Mouse (Mus musculus): Measurements from ENCODE around the gene Ube3c.
"Not testable (repeated sequence)": the region's sequence is repeated elsewhere in the genome, so short reads cannot be mapped to it uniquely, and the experiment has no call there.

Ube3c gene

GRCm38 (mm10) chr5:29568848-29569377, at the start of gene Ube3c:
Gene Ube3c, plus strand, starts transcription at chr5:29569242.
- DNase-seq (ENCODE audit: low spot score in 2 of 2) = peak; percentile 95 to 98

- DNase-seq (ENCODE audit: low spot score in 2 of 2) = no peak
Observed at GRCm38 (mm10) chr5:29560111-29560510, 8.9 kb upstream of the Ube3c start.

DNA sequence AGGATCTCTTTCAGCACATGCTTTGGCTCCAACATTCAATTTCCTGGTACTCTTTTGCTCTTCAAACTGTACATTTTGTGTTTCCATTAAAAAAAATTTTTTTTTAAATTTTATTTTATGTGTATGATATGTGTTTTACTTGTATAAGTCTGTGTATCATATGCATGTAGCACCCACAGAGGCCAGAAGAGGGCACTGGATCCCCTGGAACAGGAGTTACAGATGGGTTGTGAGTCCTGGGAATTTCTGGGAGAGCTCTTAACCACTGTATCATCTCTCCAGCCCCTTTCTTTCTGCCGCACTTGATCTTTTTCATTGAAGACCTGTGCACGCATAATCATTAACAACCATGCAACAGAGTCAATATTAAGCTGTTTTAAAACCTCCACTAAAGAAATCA, 8.4 kb upstream of the Ube3c start:
- no peak for DNase-seq (ENCODE audit: low spot score in 2 of 2)

DNA sequence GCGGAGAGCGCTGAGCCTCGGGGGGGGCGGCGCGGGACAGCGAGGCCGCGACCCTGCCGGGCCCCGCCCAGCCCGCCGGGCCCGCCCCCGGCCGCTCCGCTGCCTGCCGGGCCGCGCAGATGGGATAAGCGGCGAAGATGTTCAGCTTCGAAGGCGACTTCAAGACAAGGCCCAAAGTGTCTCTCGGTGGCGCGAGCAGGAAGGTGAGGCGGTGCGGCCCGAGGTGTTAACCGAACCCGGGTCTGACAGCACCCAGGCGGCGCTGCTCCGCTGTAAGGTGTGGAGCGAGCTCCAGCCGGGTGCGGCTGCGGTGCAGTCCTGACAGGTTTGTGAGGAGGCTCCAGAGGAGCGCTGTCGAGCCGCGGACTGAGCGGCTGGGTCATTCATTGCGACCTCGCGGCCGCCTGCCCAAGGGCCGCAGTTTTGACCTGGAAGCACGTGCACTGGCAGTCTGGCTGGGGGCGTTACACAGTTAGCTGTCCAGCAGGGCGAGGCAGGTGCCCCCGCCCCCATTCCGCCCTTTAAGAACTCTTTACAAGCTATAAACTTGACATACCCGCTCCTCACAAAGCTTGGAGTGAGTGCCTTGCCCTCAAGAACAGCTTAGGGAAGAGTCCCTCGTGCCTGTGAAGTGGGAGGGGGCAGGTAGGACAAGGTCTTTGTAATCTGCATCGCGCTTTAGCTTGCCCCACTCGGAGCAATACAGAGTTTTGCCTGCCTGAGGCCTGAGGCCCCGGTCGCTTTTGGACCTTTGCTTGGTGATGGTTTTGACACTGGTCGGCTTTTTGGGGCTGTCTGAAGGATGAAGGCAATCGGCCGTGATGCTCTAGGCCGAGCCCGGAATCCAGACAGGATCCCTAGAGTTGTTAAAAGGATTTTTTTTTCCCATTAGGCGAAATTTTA, 587 bp downstream of the Ube3c start:
- DNase-seq (ENCODE audit: low spot score in 2 of 2) = no peak

GRCm38 (mm10) chr5:29574286-29574685, 5.2 kb downstream of the Ube3c start:
- DNase-seq (ENCODE audit: low spot score in 2 of 2) = not testable (repeated sequence)

DNA sequence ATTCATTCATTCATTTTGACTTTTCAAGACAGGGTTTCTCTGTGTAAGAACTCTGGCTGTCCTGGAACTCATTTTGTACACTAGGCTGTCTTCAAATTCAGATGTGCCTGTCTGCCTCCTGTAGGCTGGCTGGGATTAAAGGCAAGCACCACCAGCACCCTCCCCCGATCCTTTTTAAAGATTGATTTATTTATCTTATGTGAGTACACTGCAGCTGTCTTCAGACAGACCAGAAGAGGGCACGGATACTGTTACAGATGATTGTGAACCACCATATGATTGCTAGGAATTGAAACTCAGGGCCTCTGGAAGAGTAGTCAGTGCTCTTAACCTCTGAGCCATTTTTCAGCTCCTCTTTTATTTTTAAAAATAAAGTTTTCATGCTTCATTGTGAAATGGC, 6.0 kb downstream of the Ube3c start:
- no peak for DNase-seq (ENCODE audit: low spot score in 2 of 2)

DNA sequence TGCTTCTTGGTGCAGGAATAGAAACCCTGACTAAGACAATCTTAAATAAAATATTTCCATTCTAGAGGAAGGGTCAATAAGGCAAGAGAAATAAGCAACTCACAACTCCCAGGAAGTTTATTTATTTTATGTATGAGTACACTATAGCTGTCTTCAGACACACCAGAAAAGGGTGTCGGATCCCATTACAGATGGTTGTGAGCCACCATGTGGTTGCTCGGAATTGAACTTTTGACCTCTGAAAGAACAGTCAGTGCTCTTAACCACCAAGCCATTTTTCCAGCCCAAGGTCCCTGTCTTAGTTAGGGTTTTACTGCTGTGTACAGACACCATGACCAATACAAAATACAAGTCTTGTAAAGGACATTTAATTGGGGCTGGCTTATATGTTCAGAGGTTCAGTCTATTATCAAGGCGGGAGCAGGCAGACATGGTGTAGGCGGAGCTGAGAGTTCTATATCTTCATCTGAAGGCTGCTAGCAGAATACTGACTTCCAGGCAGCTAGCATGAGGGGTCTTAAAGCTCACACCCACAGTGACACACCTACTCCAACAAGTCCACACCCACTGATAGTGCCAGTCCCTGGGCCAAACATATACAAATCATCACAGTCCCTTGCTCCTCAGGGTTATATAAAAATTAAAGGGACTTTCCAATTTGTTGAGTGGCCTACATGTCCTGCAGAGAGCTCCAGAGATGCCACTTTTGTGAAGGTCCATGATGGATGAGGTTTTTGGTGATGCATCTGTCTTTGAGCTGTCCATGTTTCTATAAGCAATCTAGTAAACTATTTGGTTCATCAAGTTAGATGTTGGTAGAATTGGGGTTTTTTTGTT, 9.0 kb downstream of the Ube3c start:
- no peak for DNase-seq (ENCODE audit: low spot score in 2 of 2)

DNA sequence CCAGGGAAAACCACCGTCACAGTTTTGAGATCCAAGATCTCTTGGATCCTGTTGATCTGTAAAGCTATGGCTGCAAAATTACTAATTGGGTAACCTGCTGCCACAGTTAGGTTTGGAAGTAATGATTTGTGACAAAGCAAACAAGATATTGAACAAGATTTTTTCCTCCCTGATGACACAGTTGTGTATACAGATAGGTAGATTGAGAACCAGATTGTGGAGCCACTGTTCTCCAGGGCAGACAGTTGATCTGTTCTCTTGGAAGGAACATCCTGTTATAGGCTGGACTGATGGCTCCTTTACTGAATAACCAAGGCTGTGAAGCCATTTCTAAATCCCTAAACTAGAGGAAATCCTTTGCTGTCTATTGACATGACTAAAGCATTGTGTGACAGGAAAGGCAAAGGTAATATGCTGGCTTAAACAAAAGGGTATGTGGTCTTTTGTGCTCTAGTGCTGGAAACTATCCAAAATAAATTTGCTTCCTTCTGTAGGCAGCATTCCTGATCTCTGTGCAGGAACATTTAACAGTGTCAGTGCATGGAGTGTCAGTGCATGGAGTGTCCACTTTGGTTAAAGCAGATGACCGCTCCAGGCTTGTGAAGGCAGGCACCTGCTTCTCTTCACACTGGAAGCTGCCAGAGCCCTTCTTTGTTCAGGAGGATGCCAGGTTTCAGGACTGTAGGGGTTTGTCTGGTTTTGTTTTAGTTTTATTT, 15.0 kb downstream of the Ube3c start:
- no peak for DNase-seq (ENCODE audit: low spot score in 2 of 2)

- DNase-seq (ENCODE audit: low spot score in 2 of 2) = not testable (repeated sequence)
Observed at GRCm38 (mm10) chr5:29592161-29592560, 23.1 kb downstream of the Ube3c start.

GRCm38 (mm10) chr5:29606546-29606945, 37.5 kb downstream of the Ube3c start:
- DNase-seq (ENCODE audit: low spot score in 2 of 2) = no peak

- no peak for DNase-seq (ENCODE audit: low spot score in 2 of 2)
Observed at GRCm38 (mm10) chr5:29625610-29626009, 56.6 kb downstream of the Ube3c start.

DNA sequence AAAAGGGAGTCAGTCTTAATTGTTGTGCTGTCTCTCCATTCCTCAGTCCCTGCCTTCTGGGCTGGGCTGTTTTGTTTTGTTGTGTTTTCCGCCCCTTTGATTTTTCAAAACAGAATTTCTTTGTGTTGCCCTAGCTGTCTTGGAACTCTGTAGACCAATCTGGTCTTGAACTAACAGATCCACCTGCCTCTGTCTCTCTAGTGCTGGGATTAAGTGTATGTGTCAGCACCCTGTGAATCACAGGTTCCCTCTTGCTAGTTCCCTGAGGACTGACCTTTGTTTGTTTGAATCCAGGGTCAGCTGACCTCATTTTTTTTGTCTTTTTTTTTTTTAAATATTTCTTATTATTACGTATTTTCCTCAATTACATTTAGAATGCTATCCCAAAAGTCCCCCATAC, 60.9 kb downstream of the Ube3c start:
- DNase-seq (ENCODE audit: low spot score in 2 of 2) = no peak

DNA sequence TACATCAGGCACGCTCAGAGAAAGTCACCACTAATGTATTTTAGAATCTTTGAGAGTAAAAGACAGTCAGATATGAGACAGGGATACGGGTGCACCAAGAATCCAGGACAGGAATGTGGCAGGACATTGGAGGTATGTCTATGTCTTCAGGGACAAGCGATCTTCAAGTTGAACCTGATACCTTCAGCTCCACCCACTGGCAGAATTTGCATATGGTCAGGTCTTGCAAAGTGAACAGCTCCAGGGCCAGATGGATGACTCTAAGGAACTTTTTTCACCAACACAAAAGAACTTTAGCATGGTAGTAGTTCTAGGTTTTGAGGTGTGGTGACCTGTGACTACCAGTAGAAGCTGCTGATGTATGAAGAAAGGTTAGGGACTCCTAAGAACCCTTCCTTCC, 62.7 kb downstream of the Ube3c start:
- no peak for DNase-seq (ENCODE audit: low spot score in 2 of 2)

DNA sequence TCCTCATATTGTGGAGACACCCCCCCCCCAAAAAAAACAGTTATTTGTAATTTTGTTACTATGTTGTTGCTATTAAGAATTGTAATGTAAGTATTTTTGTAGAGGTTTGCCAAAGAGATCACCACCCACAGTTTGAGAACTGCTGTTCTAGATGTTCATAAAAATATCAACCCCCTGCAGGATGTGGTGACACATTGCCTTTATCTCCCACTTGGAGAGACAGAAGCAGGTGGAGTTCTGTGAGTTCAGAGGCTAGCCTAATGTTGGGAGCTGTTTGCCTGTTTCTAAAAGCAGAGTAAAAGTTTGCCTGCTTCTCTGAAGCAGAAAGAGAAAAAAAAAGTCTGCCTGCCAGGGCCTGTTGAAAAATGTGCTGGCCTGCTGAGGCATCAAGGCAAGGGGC, 67.3 kb downstream of the Ube3c start:
- DNase-seq (ENCODE audit: low spot score in 2 of 2) = no peak

GRCm38 (mm10) chr5:29636884-29637283, 67.8 kb downstream of the Ube3c start:
- no peak for DNase-seq (ENCODE audit: low spot score in 2 of 2)

DNA sequence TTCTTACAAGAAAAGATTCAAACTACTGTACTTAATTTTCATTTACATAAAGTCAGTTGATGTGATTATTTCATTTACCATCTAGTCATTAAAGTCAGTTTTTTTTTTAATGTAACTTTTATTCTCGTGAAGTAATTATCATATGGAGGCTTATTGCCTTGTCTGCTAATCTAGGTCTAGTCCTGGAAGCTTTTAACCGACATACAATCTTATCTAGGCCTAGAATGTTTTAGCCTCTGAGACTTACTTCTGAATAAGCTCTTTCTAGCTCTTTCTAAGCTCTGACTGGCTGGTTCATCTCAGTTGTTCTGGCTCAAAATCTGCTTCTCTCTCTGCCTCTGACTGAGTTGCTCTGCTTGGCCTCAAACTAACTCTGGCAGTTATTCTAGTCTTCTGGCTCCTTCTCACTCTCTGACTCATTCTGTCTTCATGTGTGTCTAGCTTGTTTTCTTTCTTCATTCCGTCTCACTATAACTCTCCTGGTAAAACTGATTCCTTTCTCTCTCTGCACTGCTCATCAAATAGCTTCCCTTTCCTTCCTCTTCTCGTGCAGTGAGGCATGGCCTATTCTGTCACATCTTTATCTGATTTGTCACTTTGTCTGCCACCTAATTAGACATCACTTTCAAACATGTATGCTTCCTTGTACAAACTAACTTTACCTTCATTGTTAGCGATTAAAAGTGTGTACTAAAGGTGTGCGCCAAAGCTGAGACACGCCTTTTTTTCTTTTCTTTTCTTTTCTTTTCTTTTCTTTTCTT, 72.3 kb downstream of the Ube3c start:
- DNase-seq (ENCODE audit: low spot score in 2 of 2) = no peak

DNA sequence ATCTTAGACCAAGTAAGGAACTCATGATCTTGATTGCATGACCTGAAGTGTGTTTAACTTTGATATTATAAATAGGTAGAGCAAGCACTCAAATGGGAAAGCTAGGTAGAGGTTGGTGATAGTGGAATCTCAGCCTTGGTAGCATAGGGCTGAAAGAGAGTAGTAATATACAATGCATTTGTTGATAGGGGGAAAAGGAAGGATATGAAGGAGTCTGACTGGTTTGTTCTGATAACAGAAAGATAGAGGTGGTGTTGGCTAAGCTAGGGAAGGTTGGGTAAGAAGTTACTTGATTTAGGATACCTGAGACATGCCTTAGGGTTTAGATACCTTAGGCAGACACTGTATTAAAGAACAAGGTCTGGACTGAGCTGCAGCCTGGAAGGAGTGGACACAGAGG, 82.7 kb downstream of the Ube3c start:
- DNase-seq (ENCODE audit: low spot score in 2 of 2) = no peak

DNA sequence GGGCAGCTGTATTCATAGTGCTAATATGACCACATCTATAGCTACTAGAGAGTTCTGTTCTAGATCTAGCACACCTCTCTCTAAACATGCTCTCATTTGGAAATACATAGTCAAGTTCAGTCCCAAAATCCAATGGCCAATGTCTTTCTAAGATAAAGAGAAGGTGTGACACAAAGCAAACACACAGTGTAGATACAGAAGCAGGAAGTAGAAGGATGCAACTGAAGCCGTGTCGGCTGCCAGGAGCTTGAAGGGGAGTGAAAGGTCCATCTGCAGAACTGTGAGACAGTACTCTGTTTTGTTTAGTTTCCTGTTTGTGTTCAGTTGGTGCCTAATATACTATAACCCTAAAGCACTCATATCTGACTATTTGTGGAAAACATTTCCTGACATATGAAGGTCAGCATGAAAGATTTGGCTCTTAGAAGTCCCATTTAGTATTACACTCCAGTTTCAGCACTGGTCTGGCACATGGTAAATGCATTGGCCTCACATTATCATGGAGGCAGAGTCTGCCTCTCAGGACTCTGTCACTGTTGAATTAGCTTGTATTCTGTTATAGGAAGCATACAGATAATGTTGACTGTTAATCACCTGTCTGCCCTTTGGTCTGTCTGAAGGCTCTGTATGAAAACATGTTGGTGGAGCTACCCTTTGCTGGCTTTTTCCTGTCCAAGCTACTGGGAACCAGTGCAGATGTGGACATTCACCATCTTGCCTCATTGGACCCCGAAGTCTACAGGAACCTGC, 88.7 kb downstream of the Ube3c start:
- no peak for DNase-seq (ENCODE audit: low spot score in 2 of 2)

- DNase-seq (ENCODE audit: low spot score in 2 of 2) = not testable (repeated sequence)
Observed at GRCm38 (mm10) chr5:29661246-29661645, 92.2 kb downstream of the Ube3c start.

DNA sequence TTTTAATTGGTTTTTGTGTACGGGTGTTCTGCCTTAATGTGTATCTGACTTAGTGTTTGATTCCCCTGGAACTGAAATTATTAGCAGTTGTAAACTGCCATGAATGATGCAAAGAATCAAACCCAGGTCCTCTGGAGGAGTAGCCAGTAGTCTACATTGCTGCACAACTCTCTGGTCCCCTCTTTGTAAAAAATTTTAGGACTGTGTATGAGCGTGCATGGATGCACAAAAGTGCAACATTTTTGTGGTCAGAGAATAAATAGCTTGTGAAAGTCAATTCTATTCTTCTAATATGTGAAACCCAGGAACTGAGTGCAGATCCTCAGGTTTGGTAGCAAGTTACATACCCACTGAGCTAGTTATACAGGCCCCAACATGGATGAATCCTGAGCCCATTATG, 96.3 kb downstream of the Ube3c start:
- no peak for DNase-seq (ENCODE audit: low spot score in 2 of 2)
